Mouse (Mus musculus): ENCODE data around the gene Pdcd11. TPM values are rescaled to one million over a fixed set of nuclear protein-coding genes. Genes with fewer than 3 reads are reported as not detected.

Pdcd11 gene
- total and polyA plus RNA-seq, 2 experiments from 2014 or later: 3.8 to 11.0 TPM

DNA sequence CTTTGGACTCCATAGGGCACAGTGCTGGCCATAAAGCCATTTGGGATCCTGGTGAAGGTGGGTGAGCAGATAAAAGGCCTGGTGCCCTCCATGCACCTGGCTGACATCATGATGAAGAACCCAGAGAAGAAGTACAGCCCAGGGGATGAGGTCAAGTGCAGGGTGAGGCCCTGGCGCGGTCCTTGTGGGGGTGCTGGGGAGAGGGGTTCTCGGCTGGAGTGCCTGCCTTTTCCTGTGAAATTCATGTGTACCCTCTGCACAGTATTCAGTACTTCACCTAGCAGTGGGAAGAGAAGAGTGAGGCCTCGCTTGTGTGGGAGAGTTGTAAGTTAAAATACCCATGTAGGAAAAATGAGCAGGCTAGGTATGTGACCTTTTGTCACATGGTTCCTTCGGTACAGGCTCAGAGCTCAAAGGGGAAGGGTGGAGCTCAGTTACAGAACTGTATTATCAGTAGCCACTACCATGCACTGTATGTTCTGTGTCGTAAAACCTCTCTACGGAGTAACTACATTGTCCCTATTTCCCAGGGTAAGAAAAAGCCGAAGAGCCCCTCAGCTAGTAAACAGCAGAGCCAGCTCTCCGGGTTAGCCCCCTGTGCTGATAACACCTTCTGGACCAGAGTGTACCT, 14.2 kb downstream of the Pdcd11 start:
- Histone ChIP-seq H3K4me3 (ENCODE audit: low read depth, low read length) (no peak overlapping the region), H3K27ac (ENCODE audit: low read depth, low read length) (no peak overlapping the region), H3K4me2 (ENCODE audit: low read depth, low read length, poor library complexity, severe bottlenecking) (no peak overlapping the region), H3K9ac (replicated peaks; ENCODE audit: low read length, poor library complexity, severe bottlenecking) (no peak overlapping the region), H3K9me3 (ENCODE audit: low read length) (no peaks in the 10 kb centered on the region), H3K36me3 (ENCODE audit: insufficient read depth, low read length) (peaks cover 84% of the 10 kb centered on the region), H3K27me3 (ENCODE audit: insufficient read depth, low read length) (no peaks in the 10 kb centered on the region), H3K4me1 (ENCODE audit: insufficient read depth, low read length) (no peaks in the 10 kb centered on the region)
- ATAC-seq (ENCODE audit: low FRiP score) (no peak), DNase-seq (ENCODE audit: low spot score) (no peak)
- TF ChIP-seq CTCF (IDR thresholded peaks at IDR 0.05): no peak
- 93% methylated on average over 9 of the region's 9 CpGs for WGBS

DNA sequence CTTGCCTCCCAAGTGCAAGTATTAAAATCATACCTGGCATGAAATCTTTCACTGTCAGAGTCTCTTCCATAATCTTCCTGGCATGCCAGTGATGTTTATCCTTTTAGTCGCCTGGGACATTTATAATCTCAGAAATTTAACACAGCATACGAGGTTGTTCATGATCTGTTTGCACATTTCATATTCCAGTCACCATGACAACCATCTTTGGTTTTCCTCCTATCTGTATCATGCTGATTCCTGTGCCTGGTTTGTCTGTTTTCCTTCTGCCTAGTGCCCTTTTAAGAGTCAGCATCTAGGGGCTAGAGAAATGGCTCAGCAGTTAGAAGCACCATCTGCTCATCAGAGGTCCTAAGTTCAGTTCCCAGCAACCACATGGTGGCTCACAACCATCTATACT, 28.1 kb downstream of the Pdcd11 start:
- Histone ChIP-seq H3K27me3 (ENCODE audit: insufficient read depth, low read length) (no peaks in the 10 kb centered on the region), H3K36me3 (ENCODE audit: insufficient read depth, low read length) (peaks cover 26% of the 10 kb centered on the region), H3K27ac (ENCODE audit: low read depth, low read length) (no peak overlapping the region), H3K4me2 (ENCODE audit: low read depth, low read length, poor library complexity, severe bottlenecking) (no peak overlapping the region), H3K4me1 (ENCODE audit: insufficient read depth, low read length) (no peaks in the 10 kb centered on the region), H3K4me3 (ENCODE audit: low read depth, low read length) (no peak overlapping the region), H3K9me3 (ENCODE audit: low read length) (no peaks in the 10 kb centered on the region), H3K9ac (replicated peaks; ENCODE audit: low read length, poor library complexity, severe bottlenecking) (no peak overlapping the region)
- no peak for DNase-seq (ENCODE audit: low spot score)
- TF ChIP-seq CTCF (IDR thresholded peaks at IDR 0.05): no peak
- WGBS: 69% methylated on average over 2 of the region's 2 CpGs
- ATAC-seq (ENCODE audit: low FRiP score): no peak

DNA sequence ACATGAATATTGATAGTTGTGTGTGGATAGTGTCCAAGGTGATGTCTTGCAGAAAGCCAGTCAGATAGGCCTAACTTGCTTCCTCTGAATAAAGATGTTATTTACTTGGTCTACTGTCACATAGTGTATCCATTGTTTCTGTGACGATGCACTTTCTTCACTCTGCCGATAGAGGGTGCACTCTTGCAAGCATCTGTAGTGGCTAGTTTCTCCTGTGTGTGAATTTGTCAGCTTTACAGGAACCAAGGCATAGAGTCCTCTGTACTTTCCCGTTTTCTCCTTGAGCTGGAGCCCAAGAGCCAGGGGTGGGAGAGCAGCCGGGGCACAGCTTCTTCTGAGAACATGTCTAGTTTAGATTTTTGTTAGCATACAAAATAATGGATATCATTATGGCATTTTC, 30.5 kb downstream of the Pdcd11 start:
- peak; percentile 64 for DNase-seq (ENCODE audit: low spot score)
- Histone ChIP-seq H3K4me1 (ENCODE audit: insufficient read depth, low read length) (no peaks in the 10 kb centered on the region), H3K9ac (replicated peaks; ENCODE audit: low read length, poor library complexity, severe bottlenecking) (no peak overlapping the region), H3K4me3 (ENCODE audit: low read depth, low read length) (no peak overlapping the region), H3K27ac (ENCODE audit: low read depth, low read length) (no peak overlapping the region), H3K9me3 (ENCODE audit: low read length) (no peaks in the 10 kb centered on the region), H3K36me3 (ENCODE audit: insufficient read depth, low read length) (peaks cover 21% of the 10 kb centered on the region), H3K27me3 (ENCODE audit: insufficient read depth, low read length) (no peaks in the 10 kb centered on the region), H3K4me2 (ENCODE audit: low read depth, low read length, poor library complexity, severe bottlenecking) (no peak overlapping the region)
- ATAC-seq (ENCODE audit: low FRiP score): no peak
- TF ChIP-seq CTCF (IDR thresholded peaks at IDR 0.05): peak; percentile 90
- WGBS: 41% methylated on average over 4 of the region's 4 CpGs

DNA sequence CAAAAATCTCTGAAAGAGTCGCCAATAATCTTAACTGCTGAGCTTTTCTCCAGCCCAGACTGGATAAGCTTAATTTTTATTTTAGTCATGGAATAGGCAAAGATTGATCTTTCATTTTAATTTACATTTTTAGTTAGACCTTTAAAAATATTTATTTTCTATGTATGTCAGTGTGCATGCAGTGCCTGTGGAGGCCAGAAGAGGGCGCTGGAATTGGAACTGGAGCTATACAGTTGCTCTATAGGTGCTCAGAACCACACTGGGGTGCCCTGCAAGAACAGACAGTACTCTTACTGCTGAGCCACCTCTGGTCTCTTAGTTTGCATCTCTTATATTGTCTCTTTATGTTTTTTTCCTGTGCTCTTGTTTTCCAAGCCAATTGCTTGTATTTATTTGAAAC, 32.2 kb downstream of the Pdcd11 start:
- no peak for ATAC-seq (ENCODE audit: low FRiP score)
- H3K36me3 ChIP-seq (ENCODE audit: insufficient read depth, low read length): peaks cover 26% of the 10 kb centered on the region
- H3K27ac ChIP-seq (ENCODE audit: low read depth, low read length): no peak overlapping the region
- no peaks in the 10 kb centered on the region for H3K4me1 ChIP-seq (ENCODE audit: insufficient read depth, low read length)
- H3K27me3 ChIP-seq (ENCODE audit: insufficient read depth, low read length): no peaks in the 10 kb centered on the region
- H3K9me3 ChIP-seq (ENCODE audit: low read length): no peaks in the 10 kb centered on the region
- peak; percentile 82 for TF ChIP-seq CTCF (IDR thresholded peaks at IDR 0.05)
- 29% methylated on average over 2 of the region's 2 CpGs for WGBS
- H3K9ac ChIP-seq (replicated peaks; ENCODE audit: low read length, poor library complexity, severe bottlenecking): no peak overlapping the region
- no peak overlapping the region for H3K4me2 ChIP-seq (ENCODE audit: low read depth, low read length, poor library complexity, severe bottlenecking)
- no peak overlapping the region for H3K4me3 ChIP-seq (ENCODE audit: low read depth, low read length)
- peak; percentile 52 for DNase-seq (ENCODE audit: low spot score)

DNA sequence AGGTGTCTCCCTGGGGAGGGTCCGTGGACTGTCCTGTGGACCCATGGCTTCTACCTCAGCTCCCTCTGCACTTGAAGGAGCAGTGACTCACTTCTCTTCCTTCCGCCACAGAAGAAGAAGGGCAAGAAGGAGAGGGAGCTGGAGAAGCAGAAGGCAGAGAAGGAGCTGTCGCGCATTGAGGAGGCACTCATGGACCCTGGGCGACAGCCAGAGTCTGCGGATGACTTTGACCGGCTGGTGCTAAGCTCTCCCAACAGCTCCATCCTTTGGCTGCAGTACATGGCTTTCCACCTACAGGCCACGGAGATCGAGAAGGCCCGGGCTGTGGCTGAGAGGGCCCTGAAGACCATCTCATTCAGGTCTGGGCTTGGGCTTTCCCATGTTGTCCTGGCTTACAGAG, 37.6 kb downstream of the Pdcd11 start:
- H3K27me3 ChIP-seq (ENCODE audit: insufficient read depth, low read length): no peaks in the 10 kb centered on the region
- H3K27ac ChIP-seq (ENCODE audit: low read depth, low read length): no peak overlapping the region
- no peaks in the 10 kb centered on the region for H3K4me1 ChIP-seq (ENCODE audit: insufficient read depth, low read length)
- 98% methylated on average over 10 of the region's 10 CpGs for WGBS
- DNase-seq (ENCODE audit: low spot score) (no peak), ATAC-seq (ENCODE audit: low FRiP score) (no peak)
- H3K9ac ChIP-seq (replicated peaks; ENCODE audit: low read length, poor library complexity, severe bottlenecking): no peak overlapping the region
- H3K36me3 ChIP-seq (ENCODE audit: insufficient read depth, low read length): peaks cover 62% of the 10 kb centered on the region
- no peak overlapping the region for H3K4me2 ChIP-seq (ENCODE audit: low read depth, low read length, poor library complexity, severe bottlenecking)
- no peaks in the 10 kb centered on the region for H3K9me3 ChIP-seq (ENCODE audit: low read length)
- no peak for TF ChIP-seq CTCF (IDR thresholded peaks at IDR 0.05)
- no peak overlapping the region for H3K4me3 ChIP-seq (ENCODE audit: low read depth, low read length)

DNA sequence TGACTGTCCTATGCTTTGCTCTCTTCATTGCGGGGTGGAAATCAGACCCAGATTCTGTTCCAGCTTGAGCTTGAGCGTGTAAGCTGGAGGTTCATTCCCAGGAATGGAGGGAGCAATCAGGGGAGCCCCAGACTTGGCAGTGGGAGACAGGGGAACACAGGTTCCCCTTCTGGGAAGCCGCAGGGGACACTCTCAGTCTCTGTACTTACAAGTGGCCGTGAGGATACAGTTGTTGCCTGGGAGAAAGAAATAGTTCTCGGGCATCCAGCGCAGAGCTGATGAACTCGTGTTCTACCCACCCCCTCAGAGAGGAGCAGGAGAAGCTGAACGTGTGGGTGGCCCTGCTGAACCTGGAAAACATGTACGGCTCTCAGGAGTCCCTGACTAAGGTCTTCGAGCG, 38.3 kb downstream of the Pdcd11 start:
- no peak overlapping the region for H3K4me2 ChIP-seq (ENCODE audit: low read depth, low read length, poor library complexity, severe bottlenecking)
- no peak for DNase-seq (ENCODE audit: low spot score)
- no peak overlapping the region for H3K27ac ChIP-seq (ENCODE audit: low read depth, low read length)
- WGBS: 95% methylated on average over 11 of the region's 11 CpGs
- H3K27me3 ChIP-seq (ENCODE audit: insufficient read depth, low read length): no peaks in the 10 kb centered on the region
- TF ChIP-seq CTCF (IDR thresholded peaks at IDR 0.05): no peak
- H3K4me1 ChIP-seq (ENCODE audit: insufficient read depth, low read length): no peaks in the 10 kb centered on the region
- no peaks in the 10 kb centered on the region for H3K9me3 ChIP-seq (ENCODE audit: low read length)
- H3K9ac ChIP-seq (replicated peaks; ENCODE audit: low read length, poor library complexity, severe bottlenecking): no peak overlapping the region
- peaks cover 62% of the 10 kb centered on the region for H3K36me3 ChIP-seq (ENCODE audit: insufficient read depth, low read length)
- ATAC-seq (ENCODE audit: low FRiP score): no peak
- H3K4me3 ChIP-seq (ENCODE audit: low read depth, low read length): no peak overlapping the region

Data from midbrain, postnatal 0 days (tissue).